Mouse (Mus musculus): ENCODE data around the gene Ccdc85c.
A peak's percentile ranks its signal among the peaks of the same experiment; 100 is the strongest.

Ccdc85c gene

DNA sequence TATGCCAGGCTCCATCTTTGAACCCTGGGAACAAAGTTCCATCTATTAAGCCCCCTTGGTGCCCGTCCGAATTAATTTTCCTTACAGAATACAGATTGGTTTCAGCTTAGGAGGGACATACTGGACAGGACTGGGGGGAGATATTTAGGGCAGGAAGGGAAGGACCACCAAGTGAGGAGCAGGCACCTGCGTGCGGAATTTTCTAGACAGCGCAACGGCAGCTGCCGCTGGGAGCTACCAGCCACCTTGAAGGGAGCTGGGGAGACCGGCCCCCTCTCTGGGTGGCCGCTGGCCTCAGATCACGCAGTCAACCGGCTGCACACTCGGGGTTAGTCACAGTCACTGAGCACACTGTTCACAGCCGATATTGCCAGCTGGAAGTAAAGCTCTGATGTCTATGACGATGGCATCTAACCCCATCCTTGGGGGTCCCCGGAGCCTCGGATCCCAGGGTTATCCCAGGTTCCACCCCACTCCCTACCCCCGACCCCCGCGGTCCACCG is 32.9 kb downstream of the Ccdc85c start:
- H3K4me1 ChIP-seq (replicated peaks; ENCODE audit: low read depth, low read length) = peaks cover 83% of the 10 kb centered on the region
- no peaks in the 10 kb centered on the region for H3K27me3 ChIP-seq (ENCODE audit: insufficient read depth, low read length)
- no peaks in the 10 kb centered on the region for H3K36me3 ChIP-seq (ENCODE audit: insufficient read depth, low read length)
- H3K9me3 ChIP-seq (ENCODE audit: low read length) = no peaks in the 10 kb centered on the region
- TF ChIP-seq POU5F1 (IDR thresholded peaks at IDR 0.05; ENCODE audit: borderline replicate concordance, low read length) (no peak), CTCF (conservative IDR thresholded peaks at IDR 0.05; ENCODE audit: low read length) (no peak), NANOG (IDR thresholded peaks at IDR 0.05; ENCODE audit: borderline replicate concordance, low read length) (no peak)
- no peak overlapping the region for H3K4me3 ChIP-seq (replicated peaks; ENCODE audit: low read length)

- Histone ChIP-seq H3K4me1 (replicated peaks; ENCODE audit: low read depth, low read length) (peaks cover 83% of the 10 kb centered on the region), H3K9me3 (ENCODE audit: low read length) (no peaks in the 10 kb centered on the region), H3K27me3 (ENCODE audit: insufficient read depth, low read length) (no peaks in the 10 kb centered on the region), H3K4me3 (replicated peaks; ENCODE audit: low read length) (0 out of 2 replicates have a peak overlapping the region, but pooled peaks have one; percentile 63), H3K36me3 (ENCODE audit: insufficient read depth, low read length) (no peaks in the 10 kb centered on the region)
- no peak for TF ChIP-seq NANOG (IDR thresholded peaks at IDR 0.05; ENCODE audit: borderline replicate concordance, low read length)
- TF ChIP-seq POU5F1 (IDR thresholded peaks at IDR 0.05; ENCODE audit: borderline replicate concordance, low read length) = no peak
- TF ChIP-seq CTCF (conservative IDR thresholded peaks at IDR 0.05; ENCODE audit: low read length) = no peak
Measured at GRCm38 (mm10) chr12:108241626-108242025, 33.6 kb downstream of the Ccdc85c start.

- Histone ChIP-seq H3K4me1 (replicated peaks; ENCODE audit: low read depth, low read length) (peaks cover 83% of the 10 kb centered on the region), H3K27me3 (ENCODE audit: insufficient read depth, low read length) (no peaks in the 10 kb centered on the region), H3K9me3 (ENCODE audit: low read length) (no peaks in the 10 kb centered on the region), H3K36me3 (ENCODE audit: insufficient read depth, low read length) (no peaks in the 10 kb centered on the region), H3K4me3 (replicated peaks; ENCODE audit: low read length) (peak overlapping the region; percentile 63)
- TF ChIP-seq POU5F1 (IDR thresholded peaks at IDR 0.05; ENCODE audit: borderline replicate concordance, low read length) (no peak), CTCF (conservative IDR thresholded peaks at IDR 0.05; ENCODE audit: low read length) (no peak), NANOG (IDR thresholded peaks at IDR 0.05; ENCODE audit: borderline replicate concordance, low read length) (no peak)
Measured at GRCm38 (mm10) chr12:108240953-108241588, 34.2 kb downstream of the Ccdc85c start.

GRCm38 (mm10) chr12:108240401-108240890 is 34.8 kb downstream of the Ccdc85c start:
- Histone ChIP-seq H3K36me3 (ENCODE audit: insufficient read depth, low read length) (no peaks in the 10 kb centered on the region), H3K4me3 (replicated peaks; ENCODE audit: low read length) (peak overlapping the region; percentile 63), H3K9me3 (ENCODE audit: low read length) (no peaks in the 10 kb centered on the region), H3K27me3 (ENCODE audit: insufficient read depth, low read length) (no peaks in the 10 kb centered on the region), H3K4me1 (replicated peaks; ENCODE audit: low read depth, low read length) (peaks cover 83% of the 10 kb centered on the region)
- no peak for TF ChIP-seq CTCF (conservative IDR thresholded peaks at IDR 0.05; ENCODE audit: low read length)
- no peak for TF ChIP-seq POU5F1 (IDR thresholded peaks at IDR 0.05; ENCODE audit: borderline replicate concordance, low read length)
- TF ChIP-seq NANOG (IDR thresholded peaks at IDR 0.05; ENCODE audit: borderline replicate concordance, low read length) = no peak

GRCm38 (mm10) chr12:108239441-108239840 is 35.8 kb downstream of the Ccdc85c start:
- Histone ChIP-seq H3K4me3 (replicated peaks; ENCODE audit: low read length) (no peak overlapping the region), H3K4me1 (replicated peaks; ENCODE audit: low read depth, low read length) (peaks cover 82% of the 10 kb centered on the region), H3K36me3 (ENCODE audit: insufficient read depth, low read length) (no peaks in the 10 kb centered on the region), H3K27me3 (ENCODE audit: insufficient read depth, low read length) (no peaks in the 10 kb centered on the region), H3K9me3 (ENCODE audit: low read length) (no peaks in the 10 kb centered on the region)
- TF ChIP-seq POU5F1 (IDR thresholded peaks at IDR 0.05; ENCODE audit: borderline replicate concordance, low read length) (no peak), CTCF (conservative IDR thresholded peaks at IDR 0.05; ENCODE audit: low read length) (no peak), NANOG (IDR thresholded peaks at IDR 0.05; ENCODE audit: borderline replicate concordance, low read length) (no peak)

DNA sequence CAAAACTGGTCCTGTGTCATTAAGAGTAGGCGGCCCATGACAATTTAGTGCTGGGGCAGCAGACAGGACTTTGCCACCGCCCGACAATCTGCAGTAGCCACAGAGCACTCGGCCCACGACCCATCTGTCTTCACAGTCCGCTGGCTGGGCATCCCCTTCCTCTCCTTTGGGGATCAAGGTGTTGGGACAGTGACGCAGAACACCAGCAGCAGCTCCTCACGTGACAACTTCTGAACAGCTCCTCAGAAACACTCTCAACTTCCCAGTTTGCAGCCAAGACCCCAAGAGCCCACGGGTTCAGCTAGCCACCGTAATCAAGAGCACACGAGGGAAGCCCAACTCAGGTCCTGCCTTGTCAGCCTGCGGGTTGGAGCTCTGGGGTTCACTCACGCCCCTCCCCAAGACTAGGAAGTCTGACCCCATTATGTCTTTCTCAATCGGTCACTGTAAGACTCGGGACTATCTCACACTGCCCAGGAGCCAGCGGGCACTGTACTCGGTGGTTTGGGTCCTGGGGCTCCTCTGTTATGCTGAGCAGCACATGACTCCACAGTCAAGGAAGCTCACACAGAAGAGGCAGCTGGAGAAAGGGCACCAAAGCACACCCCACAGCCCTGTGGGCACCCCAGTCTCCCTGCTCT is 36.7 kb downstream of the Ccdc85c start:
- no peaks in the 10 kb centered on the region for H3K9me3 ChIP-seq (ENCODE audit: low read length)

DNA sequence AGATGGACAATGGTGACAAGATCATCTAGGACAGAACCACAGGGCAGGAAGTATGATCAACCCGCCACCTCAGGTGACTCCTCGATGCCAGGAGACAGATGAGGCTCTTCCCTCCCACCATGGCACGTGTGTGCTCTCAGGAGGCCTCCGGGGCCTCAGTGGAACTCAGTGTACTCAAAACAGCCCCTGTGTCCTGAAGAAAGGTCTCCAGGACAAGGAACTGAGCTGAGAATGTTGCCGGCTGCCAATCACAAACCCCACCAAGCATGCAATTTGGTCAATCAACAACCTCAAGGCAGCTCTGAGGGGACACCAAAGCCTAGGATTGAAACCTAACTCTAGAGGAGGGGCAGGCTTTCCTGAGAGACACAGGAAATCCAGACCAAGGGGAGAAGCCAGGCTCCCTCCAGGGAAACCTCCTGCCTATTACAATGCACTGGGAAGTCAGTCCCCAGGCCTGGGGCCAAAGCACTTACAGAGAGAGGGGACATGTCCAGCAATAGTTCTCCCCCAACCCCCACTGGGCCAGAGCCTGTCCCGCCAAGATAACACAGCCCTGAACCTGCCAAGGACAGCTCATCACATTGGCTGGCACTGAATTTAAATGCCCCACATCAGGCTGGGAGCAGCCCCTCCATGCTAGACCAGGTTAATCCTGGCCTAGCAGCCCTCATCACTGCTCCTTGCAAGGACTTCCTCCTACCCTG is 37.8 kb downstream of the Ccdc85c start:
- Histone ChIP-seq H3K27me3 (ENCODE audit: insufficient read depth, low read length) (no peaks in the 10 kb centered on the region), H3K4me1 (replicated peaks; ENCODE audit: low read depth, low read length) (peaks cover 86% of the 10 kb centered on the region), H3K36me3 (ENCODE audit: insufficient read depth, low read length) (no peaks in the 10 kb centered on the region), H3K9me3 (ENCODE audit: low read length) (no peaks in the 10 kb centered on the region), H3K4me3 (replicated peaks; ENCODE audit: low read length) (no peak overlapping the region)
- TF ChIP-seq POU5F1 (IDR thresholded peaks at IDR 0.05; ENCODE audit: borderline replicate concordance, low read length) (no peak), CTCF (conservative IDR thresholded peaks at IDR 0.05; ENCODE audit: low read length) (no peak), NANOG (IDR thresholded peaks at IDR 0.05; ENCODE audit: borderline replicate concordance, low read length) (no peak)

More for the DNA sequence above, 36.7 kb downstream of the Ccdc85c start:
- H3K36me3 ChIP-seq (ENCODE audit: insufficient read depth, low read length) = no peaks in the 10 kb centered on the region
- H3K27me3 ChIP-seq (ENCODE audit: insufficient read depth, low read length) = no peaks in the 10 kb centered on the region
- peaks cover 88% of the 10 kb centered on the region for H3K4me1 ChIP-seq (replicated peaks; ENCODE audit: low read depth, low read length)
- H3K4me3 ChIP-seq (replicated peaks; ENCODE audit: low read length) = no peak overlapping the region
- TF ChIP-seq CTCF (conservative IDR thresholded peaks at IDR 0.05; ENCODE audit: low read length) (no peak), NANOG (IDR thresholded peaks at IDR 0.05; ENCODE audit: borderline replicate concordance, low read length) (no peak), POU5F1 (IDR thresholded peaks at IDR 0.05; ENCODE audit: borderline replicate concordance, low read length) (no peak)

DNA sequence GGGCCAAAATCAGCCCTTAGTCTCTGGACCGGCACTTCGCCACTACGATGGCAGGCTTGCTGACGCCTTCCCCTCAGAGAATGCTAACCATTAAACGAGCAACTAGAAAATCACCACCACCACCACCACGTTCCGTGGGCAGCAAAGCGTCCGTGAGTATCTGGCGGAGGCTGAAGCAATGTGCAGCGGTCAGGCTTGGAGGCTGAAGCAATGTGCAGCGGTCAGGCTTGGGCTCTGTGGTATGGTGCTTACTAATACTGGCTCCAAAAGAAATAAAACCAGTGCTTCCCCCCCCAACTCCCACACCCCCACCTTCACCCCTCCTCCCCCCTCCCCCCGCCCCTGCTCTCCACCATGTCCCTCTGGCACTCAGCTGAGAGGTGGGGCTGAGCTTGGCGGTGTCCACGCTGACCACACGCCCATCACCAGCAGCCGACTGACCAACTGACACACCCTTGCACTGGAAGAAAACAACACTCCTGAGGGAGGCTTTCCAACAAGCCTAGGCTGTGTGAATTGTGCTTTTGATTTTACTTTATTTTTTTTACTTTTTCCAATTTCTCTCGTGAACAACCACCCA is 39.2 kb downstream of the Ccdc85c start:
- Histone ChIP-seq H3K27me3 (ENCODE audit: insufficient read depth, low read length) (no peaks in the 10 kb centered on the region), H3K9me3 (ENCODE audit: low read length) (no peaks in the 10 kb centered on the region), H3K4me1 (replicated peaks; ENCODE audit: low read depth, low read length) (peaks cover 90% of the 10 kb centered on the region), H3K4me3 (replicated peaks; ENCODE audit: low read length) (no peak overlapping the region), H3K36me3 (ENCODE audit: insufficient read depth, low read length) (no peaks in the 10 kb centered on the region)
- no peak for TF ChIP-seq POU5F1 (IDR thresholded peaks at IDR 0.05; ENCODE audit: borderline replicate concordance, low read length)
- no peak for TF ChIP-seq NANOG (IDR thresholded peaks at IDR 0.05; ENCODE audit: borderline replicate concordance, low read length)
- no peak for TF ChIP-seq CTCF (conservative IDR thresholded peaks at IDR 0.05; ENCODE audit: low read length)
